21 mouse cellular contexts compared by ENCODE assay signal in genomic region chr7:127256518-127256917, GRCm38 (mm10). TPM values are rescaled to one million over a fixed set of nuclear protein-coding genes. Genes with fewer than 3 reads are reported as not detected.
DNase-seq lines count a peak whose midpoint lies in the region; ATAC-seq and TF ChIP-seq lines count a peak whose summit lies in the region.
"Had no signal": no experiment of that assay in that cellular context is flagged by ENCODE, and none has a peak within 500 bp of the region (broad histone marks: within the 10 kb centered on the region; RNA-seq: fewer than 3 reads in every experiment).

No protein-coding gene starts in this region.

- H3K9me3 ChIP-seq in liver, embryonic 12.5 days (replicated peaks) = no peaks in the 10 kb centered on the region
- H3K9me3 ChIP-seq in MEL (replicated peaks; ENCODE audit: insufficient read depth, low read length) = no peaks in the 10 kb centered on the region
- H3K9me3 ChIP-seq: embryonic facial prominence, embryonic 13.5 days; heart, embryonic 15.5 days; hindbrain, embryonic 13.5 days had no signal

- H3K9ac ChIP-seq in liver, embryonic 12.5 days = no peak overlapping the region; the same call in 1 of the 2 replicates
- H3K9ac ChIP-seq in MEL (ENCODE audit: control insufficient read depth, low read depth, low read length, poor library complexity, severe bottlenecking) = no peak overlapping the region
- H3K9ac ChIP-seq: embryonic facial prominence, embryonic 13.5 days; heart, embryonic 15.5 days; hindbrain, embryonic 13.5 days had no signal

- H3K79me2 ChIP-seq in MEL (ENCODE audit: control insufficient read depth, insufficient read depth, low read length, poor library complexity) (peaks cover 11% of the 10 kb centered on the region), macrophage (ENCODE audit: inconsistent target) (no peaks in the 10 kb centered on the region)

- no peaks in the 10 kb centered on the region for H3K27me3 ChIP-seq in liver, embryonic 12.5 days (replicated peaks)
- H3K27me3 ChIP-seq in MEL (ENCODE audit: control insufficient read depth in 1 of 2, insufficient read depth in 2 of 2, low read length in 2 of 2) = no peaks in the 10 kb centered on the region
- H3K27me3 ChIP-seq: CH12.LX; embryonic facial prominence, embryonic 13.5 days; heart, embryonic 15.5 days; hindbrain, embryonic 13.5 days had no signal

- no peak for TF ChIP-seq RAD21 in MEL (IDR thresholded peaks at IDR 0.05; ENCODE audit: low read depth, low read length)

- no peak for TF ChIP-seq POLR2A in MEL (IDR thresholded peaks at IDR 0.05; ENCODE audit: control insufficient read depth in 1 of 2, insufficient read depth in 1 of 2, low read depth in 1 of 2, low read length in 2 of 2, poor library complexity in 1 of 2)

- WGBS in liver, embryonic 12.5 days (ENCODE audit: insufficient replicate concordance) = 85% methylated on average over 5 of the region's 5 CpGs
- WGBS in macrophage (ENCODE audit: missing documents) = 54% methylated on average over 4 of the region's 5 CpGs

- H3K4me1 ChIP-seq in liver, embryonic 12.5 days = peaks cover 70% of the 10 kb centered on the region
- H3K4me1 ChIP-seq in MEL (ENCODE audit: control insufficient read depth in 1 of 2, insufficient read depth in 2 of 2, low read length in 2 of 2) = peaks cover 15 to 26% of the 10 kb centered on the region in 2 experiments

- no peak overlapping the region for H3K4me2 ChIP-seq in liver, embryonic 12.5 days
- H3K4me2 ChIP-seq: embryonic facial prominence, embryonic 13.5 days; heart, embryonic 11.5 days; heart, embryonic 15.5 days; hindbrain, embryonic 13.5 days had no signal

- H3K4me3 ChIP-seq in liver, embryonic 12.5 days = no peak overlapping the region
- no peak overlapping the region for H3K4me3 ChIP-seq in MEL (ENCODE audit: control insufficient read depth in 1 of 2, insufficient read depth in 1 of 2, low read depth in 2 of 2, low read length in 2 of 2)
- no peak overlapping the region for H3K4me3 ChIP-seq in macrophage (ENCODE audit: inconsistent target)
- H3K4me3 ChIP-seq: embryonic facial prominence, embryonic 13.5 days; gastrocnemius, adult 2 months; heart, embryonic 15.5 days; hindbrain, embryonic 13.5 days had no signal

- no peak for TF ChIP-seq EP300 in MEL (IDR thresholded peaks at IDR 0.05; ENCODE audit: low read depth in 1 of 2, low read length in 2 of 2)

- no peak for TF ChIP-seq CTCF in MEL (IDR thresholded peaks at IDR 0.05 in 2 of 3, conservative IDR thresholded peaks at IDR 0.05 in 1 of 3; ENCODE audit: control insufficient read depth in 1 of 3, insufficient read depth in 1 of 3, low read depth in 2 of 3, low read length in 3 of 3, poor library complexity in 1 of 3, severe bottlenecking in 1 of 3)

- H3K27ac ChIP-seq in liver, embryonic 12.5 days = peak overlapping the region; percentile 16; the same call in 1 of the 2 replicates
- H3K27ac ChIP-seq in MEL (ENCODE audit: control insufficient read depth, low read depth, low read length) = no peak overlapping the region
- H3K27ac ChIP-seq in macrophage = peak overlapping the region; percentile 8; the same call in 1 of the 2 replicates
- H3K27ac ChIP-seq: embryonic facial prominence, embryonic 13.5 days; heart, embryonic 15.5 days; hindbrain, embryonic 13.5 days; hindbrain, postnatal 0 days had no signal

- no peak for ATAC-seq in liver, embryonic 12.5 days
- ATAC-seq in granulocyte monocyte progenitor cell, adult 5-6 weeks (replicated peaks; ENCODE audit: poor library complexity, severe bottlenecking) = 0 out of 2 replicates have a peak, but pooled peaks have one; percentile 4
- ATAC-seq: forebrain, embryonic 14.5 days; hindbrain, postnatal 0 days had no signal

- H3K36me3 ChIP-seq in liver, embryonic 12.5 days = peaks cover 21% of the 10 kb centered on the region
- H3K36me3 ChIP-seq in MEL (ENCODE audit: control insufficient read depth in 1 of 2, insufficient read depth in 2 of 2, low read length in 2 of 2) = peaks cover 0 to 27% of the 10 kb centered on the region in 2 experiments
- H3K36me3 ChIP-seq in macrophage (ENCODE audit: inconsistent target) = no peaks in the 10 kb centered on the region

- no peak for DNase-seq in liver
- DNase-seq in MEL (ENCODE audit: low read depth, low spot score) = no peak
- no peak for DNase-seq in yolk sac, embryonic 10.5 days (ENCODE audit: low spot score)
- DNase-seq: adrenal gland, adult 8-10 months; adrenal gland, postnatal 36 days; cerebellum, adult 11 months; cerebellum, adult 8-10 months; cerebellum, postnatal 25 days; gastrocnemius, adult 2 months; gastrocnemius, postnatal 25 days; heart, postnatal 14 days had no signal

TF ChIP-seq in MEL, 35 proteins besides CTCF, POLR2A, EP300 and RAD21 (continues in another document):
- TF ChIP-seq MYB (IDR thresholded peaks at IDR 0.05; ENCODE audit: low read depth, low read length) (no peak), GABPA (IDR thresholded peaks at IDR 0.05; ENCODE audit: low read depth, low read length) (no peak)

RNA-seq across cellular contexts. Expression of gene Dctpp1, which starts 4.0 kb away (rescaled TPM):
- polyA plus RNA-seq in liver, embryonic 12.5 days (2016; fragmentation: Nextera tagmentation; extraction: Ambion mirVana) = 163 and 167 TPM in 2 replicates
- 238 and 253 TPM in 2 replicates for total RNA-seq in MEL (2012; rRNA removed)
- 100 to 1,000 TPM in 1 of 2 experiments, not detected in 1; 290 TPM for polyA plus RNA-seq in MEL (2012; ENCODE audit: insufficient read depth in 1 of 2, insufficient read length in 2 of 2, low read depth in 1 of 2, low replicate concordance in 2 of 2, missing spikeins in 1 of 2)
- 99.5 and 126 TPM in 2 replicates for total RNA-seq in granulocyte monocyte progenitor cell, adult 5-6 weeks (2014; fragmentation: Nextera tagmentation)
- 68.9 and 72.0 TPM in 2 replicates for total RNA-seq in granulocyte monocyte progenitor cell, adult 5-6 weeks (2017)
- 1 to 10 TPM in 5 of 26 experiments, not detected in 21; 1.4 to 4.0 (median 1.5) TPM for total RNA-seq in macrophage (2018; cell fraction: chromatin; rRNA removed)
- 10 to 100 TPM; 15.8 to 36.1 (median 24.0) TPM for total RNA-seq in macrophage (2018; cell fraction: cytosol; rRNA removed)
- total RNA-seq in macrophage (2018; cell fraction: nucleus; rRNA removed) = 1 to 10 TPM; 1.1 to 9.8 (median 3.8) TPM
- 15.9 to 45.9 TPM (median 27.1 TPM) in 3 replicates for polyA plus RNA-seq in macrophage (2018)

RNA-seq across cellular contexts. Expression of gene Zfp771, which starts 12.4 kb away (rescaled TPM):
- 30.0 and 31.6 TPM in 2 replicates for polyA plus RNA-seq in liver, embryonic 12.5 days (2016; fragmentation: Nextera tagmentation; extraction: Ambion mirVana)
- 33.4 and 37.6 TPM in 2 replicates for total RNA-seq in MEL (2012; rRNA removed)
- polyA plus RNA-seq in MEL (2012; ENCODE audit: insufficient read depth in 1 of 2, insufficient read length in 2 of 2, low read depth in 1 of 2, low replicate concordance in 2 of 2, missing spikeins in 1 of 2) (10 to 100 TPM in 1 of 2 experiments, not detected in 1; 58.3 TPM), macrophage (2018) (2.3 to 8.3 TPM (median 8.1 TPM) in 3 replicates)
- 4.9 and 7.8 TPM in 2 replicates for total RNA-seq in granulocyte monocyte progenitor cell, adult 5-6 weeks (2014; fragmentation: Nextera tagmentation)
- 5.9 and 10.6 TPM in 2 replicates for total RNA-seq in granulocyte monocyte progenitor cell, adult 5-6 weeks (2017)
- total RNA-seq in macrophage (2018; cell fraction: chromatin; rRNA removed) = 10 to 100 TPM in 24 of 26 experiments, 1 to 10 TPM in 2; 4.1 to 36.9 (median 18.8) TPM
- total RNA-seq in macrophage (2018; cell fraction: cytosol; rRNA removed) = 1 to 10 TPM; 3.9 to 9.6 (median 6.6) TPM
- total RNA-seq in macrophage (2018; cell fraction: nucleus; rRNA removed) = 10 to 100 TPM in 18 of 26 experiments, 1 to 10 TPM in 8; 6.5 to 27.8 (median 13.3) TPM

RNA-seq across cellular contexts. Expression of gene Sephs2, which starts 17.3 kb away (rescaled TPM):
- 170 and 172 TPM in 2 replicates for polyA plus RNA-seq in liver, embryonic 12.5 days (2016; fragmentation: Nextera tagmentation; extraction: Ambion mirVana)
- total RNA-seq in MEL (2012; rRNA removed) = 177 and 182 TPM in 2 replicates
- polyA plus RNA-seq in MEL (2012; ENCODE audit: insufficient read depth in 1 of 2, insufficient read length in 2 of 2, low read depth in 1 of 2, low replicate concordance in 2 of 2, missing spikeins in 1 of 2) (100 to 1,000 TPM in 1 of 2 experiments, not detected in 1; 109 TPM), macrophage (2018) (19.7 to 40.4 TPM (median 38.9 TPM) in 3 replicates)
- total RNA-seq in granulocyte monocyte progenitor cell, adult 5-6 weeks (2014; fragmentation: Nextera tagmentation) = 63.0 and 70.4 TPM in 2 replicates
- total RNA-seq in granulocyte monocyte progenitor cell, adult 5-6 weeks (2017) = 158 and 176 TPM in 2 replicates
- total RNA-seq in macrophage (2018; cell fraction: chromatin; rRNA removed) = 10 to 100 TPM in 15 of 26 experiments, 1 to 10 TPM in 11; 1.8 to 76.5 (median 14.2) TPM
- 100 to 1,000 TPM in 1 of 26 experiments, 10 to 100 TPM in 25; 13.6 to 109 (median 45.9) TPM for total RNA-seq in macrophage (2018; cell fraction: cytosol; rRNA removed)
- 100 to 1,000 TPM in 1 of 26 experiments, 10 to 100 TPM in 22, 1 to 10 TPM in 3; 5.1 to 115 (median 32.6) TPM for total RNA-seq in macrophage (2018; cell fraction: nucleus; rRNA removed)

RNA-seq across cellular contexts. Expression of gene Sept1, which starts 23.6 kb away (rescaled TPM):
- polyA plus RNA-seq in liver, embryonic 12.5 days (2016; fragmentation: Nextera tagmentation; extraction: Ambion mirVana) = 10.6 and 13.6 TPM in 2 replicates
- total RNA-seq in MEL (2012; rRNA removed) = 30.6 and 41.3 TPM in 2 replicates
- polyA plus RNA-seq in MEL (2012; ENCODE audit: insufficient read depth in 1 of 2, insufficient read length in 2 of 2, low read depth in 1 of 2, low replicate concordance in 2 of 2, missing spikeins in 1 of 2) (100 to 1,000 TPM in 1 of 2 experiments, not detected in 1; 116 TPM), macrophage (2018) (0.75 to 2.4 TPM (median 1.9 TPM) in 3 replicates)
- 17.1 and 23.3 TPM in 2 replicates for total RNA-seq in granulocyte monocyte progenitor cell, adult 5-6 weeks (2014; fragmentation: Nextera tagmentation)
- 29.1 and 33.3 TPM in 2 replicates for total RNA-seq in granulocyte monocyte progenitor cell, adult 5-6 weeks (2017)
- 1 to 10 TPM in 16 of 26 experiments, not detected in 10; 1.4 to 7.7 (median 3.5) TPM for total RNA-seq in macrophage (2018; cell fraction: chromatin; rRNA removed)
- total RNA-seq in macrophage (2018; cell fraction: cytosol; rRNA removed) = 1 to 10 TPM in 3 of 26 experiments, under 1 TPM in 20, not detected in 3; 0.18 to 1.8 (median 0.47) TPM
- total RNA-seq in macrophage (2018; cell fraction: nucleus; rRNA removed) = 10 to 100 TPM in 5 of 26 experiments, 1 to 10 TPM in 19, under 1 TPM in 2; 0.89 to 12.9 (median 2.4) TPM

RNA-seq across cellular contexts. Expression of gene Zfp553, which starts 23.7 kb away (rescaled TPM):
- polyA plus RNA-seq in liver, embryonic 12.5 days (2016; fragmentation: Nextera tagmentation; extraction: Ambion mirVana) = 13.7 and 14.2 TPM in 2 replicates
- 13.9 and 14.6 TPM in 2 replicates for total RNA-seq in MEL (2012; rRNA removed)
- polyA plus RNA-seq in MEL (2012; ENCODE audit: insufficient read depth in 1 of 2, insufficient read length in 2 of 2, low read depth in 1 of 2, low replicate concordance in 2 of 2, missing spikeins in 1 of 2) (10 to 100 TPM in 1 of 2 experiments, not detected in 1; 19.0 TPM), macrophage (2018) (5.4 to 7.1 TPM (median 5.6 TPM) in 3 replicates)
- 6.0 and 18.7 TPM in 2 replicates for total RNA-seq in granulocyte monocyte progenitor cell, adult 5-6 weeks (2014; fragmentation: Nextera tagmentation)
- 11.4 and 12.0 TPM in 2 replicates for total RNA-seq in granulocyte monocyte progenitor cell, adult 5-6 weeks (2017)
- 10 to 100 TPM in 5 of 26 experiments, 1 to 10 TPM in 16, under 1 TPM in 4, not detected in 1; 0.28 to 18.2 (median 5.4) TPM for total RNA-seq in macrophage (2018; cell fraction: chromatin; rRNA removed)
- total RNA-seq in macrophage (2018; cell fraction: cytosol; rRNA removed) = 1 to 10 TPM; 1.0 to 7.9 (median 4.7) TPM
- total RNA-seq in macrophage (2018; cell fraction: nucleus; rRNA removed) = 10 to 100 TPM in 4 of 26 experiments, 1 to 10 TPM in 20, under 1 TPM in 2; 0.56 to 13.9 (median 3.3) TPM
